Mouse (Mus musculus) heart, embryonic 12.5 days (tissue): ENCODE measurements around the gene Clic4. TPM values are rescaled to one million over a fixed set of nuclear protein-coding genes. Genes with fewer than 3 reads are reported as not detected.
A peak's percentile ranks its signal among the peaks of the same experiment; 100 is the strongest.
"Not testable (repeated sequence)": the region's sequence is repeated elsewhere in the genome, so short reads cannot be mapped to it uniquely, and the experiment has no call there.

Experiments used
- ATAC-seq: fragments of 200-750 bp; cut with Nextera tagmentation; 2 replicates; pipeline ENCODE4 v1.8.0; 2017; ENCODE audit warnings: moderate TSS enrichment, moderate library complexity; ENCODE audit not compliant: insufficient number of reproducible peaks, low FRiP score
- H3K27ac ChIP-seq: fragments of 300-500 bp; sonication (generic); 2 replicates; pipeline ENCODE4 v1.5.1; 2016; ENCODE audit warnings: mild to moderate bottlenecking, moderate library complexity; ENCODE audit not compliant: poor library complexity, severe bottlenecking
- H3K27me3 ChIP-seq: fragments of 300-500 bp; sonication (generic); replicated peaks from 2 replicates; pipeline ENCODE4 v1.6.1; 2016; ENCODE audit warnings: mild to moderate bottlenecking, moderate library complexity
- H3K36me3 ChIP-seq: fragments of 300-500 bp; sonication (generic); 2 replicates; pipeline ENCODE4 v1.6.1; 2016; ENCODE audit warnings: mild to moderate bottlenecking, moderate library complexity
- H3K4me1 ChIP-seq: fragments of 300-500 bp; sonication (generic); replicated peaks from 2 replicates; pipeline ENCODE4 v1.6.1; 2016; ENCODE audit warnings: mild to moderate bottlenecking
- H3K4me2 ChIP-seq: fragments of 300-500 bp; sonication (generic); 2 replicates; pipeline ENCODE4 v1.6.1; 2016; ENCODE audit warnings: mild to moderate bottlenecking, moderate library complexity
- H3K4me3 ChIP-seq: fragments of 300-500 bp; sonication (generic); 2 replicates; pipeline ENCODE4 v1.5.1; 2016; ENCODE audit warnings: mild to moderate bottlenecking
- H3K9ac ChIP-seq: fragments of 300-500 bp; sonication (generic); 2 replicates; pipeline ENCODE4 v1.6.1; 2016; ENCODE audit warnings: mild to moderate bottlenecking, moderate library complexity
- H3K9me3 ChIP-seq: fragments of 300-500 bp; sonication (generic); replicated peaks from 2 replicates; pipeline ENCODE4 v1.6.1; 2016; ENCODE audit warnings: mild to moderate bottlenecking, moderate library complexity
- whole genome bisulfite sequencing: fragments of 180-500 bp; shearing (Covaris S2); methylation state at CpG from one replicate; pipeline ENCODE4 v1.1.7; 2016; 5-methylcytosine and 5-hydroxymethylcytosine counted together
- polyA plus RNA-seq: library from polyadenylated mRNA; unstranded; fragments of >200 nt; fragmentation: Nextera tagmentation; extraction: Ambion mirVana; gene quantifications from 2 replicates; pipeline ENCODE4 v1.2.1, GENCODE M21; 2016

Clic4 gene
- polyA plus RNA-seq, 1 experiment from 2014 or later, result 291 TPM

DNA sequence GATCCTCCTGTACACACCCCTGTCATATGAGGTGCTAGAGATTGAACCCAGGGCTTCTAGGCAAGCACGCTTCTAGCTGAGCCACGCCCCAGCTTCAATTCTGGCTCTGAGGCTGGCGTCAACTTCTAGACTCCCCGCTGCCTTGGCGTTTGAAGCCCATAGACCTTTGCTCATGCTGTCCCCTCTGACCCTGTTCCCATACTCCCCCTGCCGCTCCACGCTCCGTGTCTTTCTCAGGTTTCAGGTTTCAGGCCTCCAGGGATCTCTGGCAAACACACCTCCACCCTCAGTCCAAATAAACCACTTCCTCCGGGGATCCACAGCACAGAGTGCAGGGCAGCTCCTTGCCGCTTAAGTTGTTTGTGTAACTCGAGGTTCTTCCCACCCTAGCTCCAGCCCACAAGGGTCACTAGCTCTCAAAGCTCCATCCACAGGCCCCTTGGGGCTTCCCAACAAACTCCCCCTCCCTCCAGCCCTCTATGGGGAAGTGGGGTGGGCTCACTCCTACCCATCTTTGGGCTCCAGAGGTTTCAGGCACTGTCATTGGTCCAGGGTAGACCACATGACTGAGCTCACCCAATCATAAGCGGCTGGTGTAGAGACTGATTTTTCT lies 20.0 kb upstream of the Clic4 start:
- Histone ChIP-seq H3K27me3 (no peaks in the 10 kb centered on the region), H3K4me1 (peaks cover 22% of the 10 kb centered on the region), H3K9me3 (no peaks in the 10 kb centered on the region), H3K4me3 (no peak overlapping the region), H3K27ac (peak overlapping the region; percentile 44; the same call in 1 of the 2 replicates), H3K36me3 (no peaks in the 10 kb centered on the region), H3K9ac (no peak overlapping the region), H3K4me2 (peak overlapping the region; percentile 54)
- ATAC-seq, result peak; percentile 46; the same call in 1 of the 2 replicates
- 10% methylated on average over 12 of the region's 12 CpGs for WGBS

DNA sequence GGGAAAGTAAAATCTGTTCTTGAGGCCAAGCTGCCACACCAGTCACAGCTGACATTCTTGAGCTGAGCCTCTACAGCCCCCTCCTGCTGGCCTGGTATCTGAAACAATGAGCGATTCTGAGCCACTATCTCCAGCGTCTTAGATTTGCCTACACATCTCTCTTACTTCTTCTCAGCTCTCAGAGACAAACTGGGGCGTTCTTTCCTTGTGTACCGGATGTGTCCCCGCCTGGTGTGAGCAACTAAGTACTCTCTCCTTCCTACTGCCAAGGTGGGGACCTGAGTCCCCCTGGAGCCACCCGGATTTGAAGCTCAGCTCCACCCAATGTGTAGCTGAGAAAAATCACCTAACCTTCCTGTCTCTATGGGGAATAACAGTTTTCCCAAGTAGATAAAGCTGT lies 19.2 kb upstream of the Clic4 start:
- Histone ChIP-seq H3K27ac (peak overlapping the region; percentile 44; the same call in 1 of the 2 replicates), H3K27me3 (no peaks in the 10 kb centered on the region), H3K4me3 (no peak overlapping the region), H3K9ac (no peak overlapping the region; the same call in 1 of the 2 replicates), H3K9me3 (no peaks in the 10 kb centered on the region), H3K4me1 (peaks cover 27% of the 10 kb centered on the region), H3K4me2 (peak overlapping the region; percentile 54), H3K36me3 (no peaks in the 10 kb centered on the region)
- WGBS, result 17% methylated on average over 6 of the region's 6 CpGs
- no peak for ATAC-seq

GRCm38 (mm10) chr4:135291199-135291598 lies 18.6 kb upstream of the Clic4 start:
- Histone ChIP-seq H3K27ac (no peak overlapping the region), H3K4me2 (no peak overlapping the region), H3K4me3 (no peak overlapping the region), H3K9ac (no peak overlapping the region), H3K9me3 (no peaks in the 10 kb centered on the region), H3K27me3 (no peaks in the 10 kb centered on the region), H3K4me1 (peaks cover 33% of the 10 kb centered on the region), H3K36me3 (no peaks in the 10 kb centered on the region)
- 91% methylated on average over 8 of the region's 8 CpGs for WGBS
- no peak for ATAC-seq

DNA sequence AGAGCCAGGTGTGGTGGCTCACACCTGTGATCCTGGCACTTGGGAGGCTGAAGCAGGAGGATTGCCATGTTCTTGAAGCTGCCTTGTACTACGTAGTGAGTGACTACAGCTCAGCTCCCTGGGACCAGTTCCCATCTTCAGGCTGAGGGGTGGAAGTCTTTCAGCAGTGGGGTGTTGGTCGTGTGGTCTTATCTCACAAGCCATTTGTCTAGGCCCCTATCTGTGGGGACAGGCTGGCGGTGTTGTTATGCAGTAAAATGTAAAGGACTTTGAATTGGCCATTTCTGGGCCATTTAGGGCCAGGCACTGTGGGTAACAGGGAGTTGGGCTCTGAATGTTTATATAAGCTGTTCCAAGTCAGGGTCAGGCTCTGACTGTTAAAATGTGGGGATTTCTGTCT lies 15.4 kb upstream of the Clic4 start:
- Histone ChIP-seq H3K36me3 (no peaks in the 10 kb centered on the region), H3K27ac (peak overlapping the region; percentile 80; the same call in 1 of the 2 replicates), H3K4me1 (peaks cover 42% of the 10 kb centered on the region), H3K9ac (no peak overlapping the region), H3K4me3 (no peak overlapping the region), H3K4me2 (no peak overlapping the region), H3K27me3 (no peaks in the 10 kb centered on the region), H3K9me3 (no peaks in the 10 kb centered on the region; the same call in 1 of the 2 replicates)
- peak; percentile 80 for ATAC-seq
- 31% methylated on average over 3 of the region's 3 CpGs for WGBS

DNA sequence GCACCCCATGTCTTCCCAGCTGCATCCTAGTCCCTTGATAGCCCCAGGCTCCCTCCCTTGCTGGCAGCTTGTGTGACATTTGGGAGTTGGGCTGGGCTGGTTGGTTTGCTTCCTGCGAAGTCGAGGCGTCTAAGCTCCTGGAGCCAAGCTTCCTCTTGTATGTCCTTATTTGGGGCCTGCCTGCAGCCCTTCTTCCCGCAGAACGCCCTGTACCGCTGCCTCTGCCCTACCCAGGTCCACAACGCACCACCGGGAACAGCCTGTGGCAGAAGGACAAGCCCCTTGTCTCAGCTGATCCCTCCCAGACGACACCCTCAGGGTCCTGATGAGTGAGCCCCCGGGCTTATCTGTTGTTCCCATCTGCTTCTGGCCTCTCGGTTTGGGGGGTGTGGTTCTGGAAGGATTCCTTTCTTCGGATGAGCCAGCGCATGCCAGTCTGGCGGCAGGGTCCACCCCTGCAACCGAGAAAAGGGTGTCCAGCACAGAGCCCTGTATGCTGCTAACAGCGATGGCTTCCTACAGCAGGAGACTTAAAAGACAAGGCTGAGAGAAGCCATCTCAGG lies 14.3 kb upstream of the Clic4 start:
- peak; percentile 68 for ATAC-seq
- Histone ChIP-seq H3K36me3 (no peaks in the 10 kb centered on the region), H3K4me3 (peak overlapping the region; percentile 15), H3K4me1 (peaks cover 33% of the 10 kb centered on the region), H3K27ac (peak overlapping the region; percentile 80), H3K27me3 (no peaks in the 10 kb centered on the region), H3K9ac (peak overlapping the region; percentile 59), H3K9me3 (no peaks in the 10 kb centered on the region; the same call in 1 of the 2 replicates), H3K4me2 (peak overlapping the region; percentile 57)
- WGBS, result 2% methylated on average over 16 of the region's 16 CpGs

DNA sequence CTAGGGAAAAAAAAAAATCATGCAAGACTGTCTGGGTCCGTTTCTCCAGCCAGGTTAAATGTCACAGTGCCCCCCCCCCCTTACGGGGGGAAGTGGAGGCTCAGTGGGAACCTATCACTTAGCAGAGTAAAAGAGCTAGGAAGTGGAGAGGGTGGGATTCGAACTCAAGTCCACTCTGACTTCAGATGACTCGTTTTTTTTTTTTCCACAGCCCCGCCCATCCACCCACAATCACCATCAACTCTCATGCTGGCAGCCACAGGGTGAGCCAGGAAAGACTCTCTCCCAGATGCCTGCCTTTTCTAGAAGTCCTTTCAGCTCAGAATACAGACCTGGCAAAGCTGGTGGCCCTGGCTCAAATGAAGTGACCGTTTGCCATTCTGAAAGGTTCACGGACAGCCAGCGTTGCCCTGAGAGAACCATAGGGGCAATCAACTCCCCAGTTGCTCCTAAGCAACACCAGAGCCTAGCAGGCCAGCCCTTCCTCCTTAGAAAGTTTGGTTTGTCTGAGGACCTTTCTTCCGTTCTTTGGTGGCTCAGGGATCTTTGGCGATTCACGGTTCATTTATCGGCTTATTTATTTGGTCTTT lies 13.5 kb upstream of the Clic4 start:
- Histone ChIP-seq H3K9me3 (no peaks in the 10 kb centered on the region; the same call in 1 of the 2 replicates), H3K4me3 (no peak overlapping the region), H3K36me3 (no peaks in the 10 kb centered on the region), H3K4me2 (peak overlapping the region; percentile 57), H3K4me1 (peaks cover 26% of the 10 kb centered on the region), H3K9ac (peak overlapping the region; percentile 28; the same call in 1 of the 2 replicates), H3K27ac (peak overlapping the region; percentile 80), H3K27me3 (no peaks in the 10 kb centered on the region)
- no peak for ATAC-seq
- 50% methylated on average over 12 of the region's 12 CpGs for WGBS

DNA sequence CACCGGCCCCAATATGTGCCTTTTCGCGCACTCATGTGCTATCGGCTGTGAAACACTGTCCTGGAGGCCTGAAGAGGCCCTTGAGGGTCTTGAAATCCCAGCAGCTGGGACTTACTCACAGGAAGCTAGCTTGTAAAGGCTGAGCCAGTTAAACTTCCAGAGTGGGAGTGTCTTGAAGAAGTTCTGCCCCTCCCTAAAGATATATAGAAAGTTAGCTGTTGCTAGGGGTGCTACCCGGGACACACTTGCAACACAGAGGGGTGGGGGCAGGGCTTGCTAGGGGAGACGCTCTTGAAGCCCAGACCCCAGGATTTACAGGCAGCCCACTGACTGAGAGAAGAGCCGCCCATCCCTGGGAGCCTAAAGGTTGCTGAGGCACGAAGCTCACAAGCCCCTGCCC lies 12.8 kb upstream of the Clic4 start:
- Histone ChIP-seq H3K4me1 (peaks cover 26% of the 10 kb centered on the region), H3K4me3 (no peak overlapping the region), H3K36me3 (no peaks in the 10 kb centered on the region), H3K27ac (no peak overlapping the region), H3K9me3 (no peaks in the 10 kb centered on the region; the same call in 1 of the 2 replicates), H3K9ac (peak overlapping the region; percentile 20; the same call in 1 of the 2 replicates), H3K27me3 (no peaks in the 10 kb centered on the region), H3K4me2 (no peak overlapping the region)
- no peak for ATAC-seq
- 46% methylated on average over 8 of the region's 8 CpGs for WGBS

DNA sequence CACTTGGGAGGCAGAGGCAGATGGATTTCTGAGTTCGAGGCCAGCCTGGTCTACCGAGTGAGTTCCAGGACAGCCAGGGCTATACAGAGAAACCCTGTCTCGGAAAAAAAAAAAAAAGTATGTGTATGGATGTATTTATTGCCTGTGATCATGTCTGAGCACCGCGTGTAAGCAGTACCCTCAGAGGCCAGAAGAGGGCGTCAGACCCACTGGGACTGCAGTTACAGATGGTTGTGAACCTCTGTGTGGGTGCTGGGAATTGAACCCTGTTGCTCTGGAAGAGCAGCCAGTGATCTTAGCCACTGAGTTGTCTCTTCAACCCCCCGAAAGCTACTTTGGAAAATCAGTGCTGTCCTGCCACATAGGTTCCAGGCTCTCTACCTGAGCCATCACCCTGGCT lies 11.3 kb upstream of the Clic4 start:
- H3K9ac ChIP-seq, result no peak overlapping the region
- H3K4me1 ChIP-seq, result peaks cover 26% of the 10 kb centered on the region
- H3K27ac ChIP-seq, result no peak overlapping the region
- 85% methylated on average over 7 of the region's 7 CpGs for WGBS
- no peak overlapping the region for H3K4me3 ChIP-seq
- no peaks in the 10 kb centered on the region for H3K27me3 ChIP-seq
- no peak overlapping the region for H3K4me2 ChIP-seq
- H3K36me3 ChIP-seq, result no peaks in the 10 kb centered on the region
- no peak for ATAC-seq
- H3K9me3 ChIP-seq, result no peaks in the 10 kb centered on the region; the same call in 1 of the 2 replicates

- no peaks in the 10 kb centered on the region; the same call in 1 of the 2 replicates for H3K9me3 ChIP-seq
- no peaks in the 10 kb centered on the region for H3K27me3 ChIP-seq
- 73% methylated on average over 4 of the region's 4 CpGs for WGBS
- no peaks in the 10 kb centered on the region for H3K36me3 ChIP-seq
- ATAC-seq, result no peak
- H3K4me3 ChIP-seq, result no peak overlapping the region
- H3K4me1 ChIP-seq, result peaks cover 26% of the 10 kb centered on the region
- no peak overlapping the region for H3K27ac ChIP-seq
- H3K4me2 ChIP-seq, result no peak overlapping the region
- no peak overlapping the region for H3K9ac ChIP-seq
Observed at GRCm38 (mm10) chr4:135283417-135283816, 10.8 kb upstream of the Clic4 start.

DNA sequence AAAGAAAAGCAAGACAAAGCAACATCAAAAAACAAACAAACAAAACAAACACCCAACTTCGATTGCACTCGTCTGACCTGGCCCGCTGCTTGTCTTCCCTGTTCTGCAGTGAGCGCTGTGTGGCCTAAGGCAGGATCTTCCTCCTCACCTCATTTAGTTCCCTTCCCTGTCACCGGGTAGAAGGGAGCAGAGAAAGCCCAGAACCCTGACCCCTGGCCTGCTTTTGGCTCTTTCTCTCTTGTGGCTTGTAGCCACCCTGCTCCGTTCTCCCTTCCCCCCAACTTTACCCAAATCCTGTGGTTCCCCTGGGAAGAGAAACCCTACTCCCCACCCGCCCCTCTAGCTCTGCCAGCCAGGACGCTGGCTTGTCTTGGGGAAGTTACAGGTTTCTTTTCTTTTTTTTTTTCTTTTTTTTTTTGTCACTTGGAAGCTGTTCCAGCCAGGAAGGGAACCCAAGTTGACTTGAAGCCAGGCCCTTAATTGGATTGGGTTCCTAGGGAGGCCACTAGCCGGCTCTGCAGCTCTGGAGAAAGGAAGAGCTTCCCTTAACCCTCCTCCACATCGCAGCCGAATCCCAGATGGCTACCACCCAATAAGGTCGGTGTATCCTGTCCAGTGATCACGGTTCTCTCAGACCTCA lies 10.2 kb upstream of the Clic4 start:
- H3K4me1 ChIP-seq, result peaks cover 27% of the 10 kb centered on the region
- no peaks in the 10 kb centered on the region for H3K36me3 ChIP-seq
- no peaks in the 10 kb centered on the region for H3K27me3 ChIP-seq
- no peak overlapping the region for H3K27ac ChIP-seq
- ATAC-seq, result no peak
- WGBS, result 50% methylated on average over 13 of the region's 13 CpGs
- H3K9ac ChIP-seq, result no peak overlapping the region
- no peak overlapping the region for H3K4me2 ChIP-seq
- H3K4me3 ChIP-seq, result no peak overlapping the region
- H3K9me3 ChIP-seq, result no peaks in the 10 kb centered on the region; the same call in 1 of the 2 replicates

DNA sequence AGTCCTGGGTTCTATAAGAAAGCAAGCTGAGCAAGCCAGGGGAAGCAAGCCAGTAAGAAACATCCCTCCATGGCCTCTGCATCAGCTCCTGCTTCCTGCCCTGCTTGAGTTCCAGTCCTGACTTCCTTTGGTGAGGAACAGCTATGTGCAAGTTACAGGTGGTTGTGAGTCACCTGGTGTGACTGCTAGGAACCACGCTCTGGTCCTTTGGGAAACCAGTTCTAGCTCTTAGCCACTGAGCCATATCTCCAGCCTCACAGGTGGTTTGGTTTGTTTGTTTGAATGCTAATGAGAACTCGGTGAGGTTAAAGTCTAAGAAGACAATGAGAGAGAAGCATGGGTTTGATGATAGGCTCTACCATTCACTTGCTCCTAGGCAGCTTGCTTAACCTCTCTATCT lies 7.4 kb upstream of the Clic4 start:
- peaks cover 15% of the 10 kb centered on the region for H3K4me1 ChIP-seq
- H3K27ac ChIP-seq, H3K27me3 ChIP-seq, H3K36me3 ChIP-seq, H3K4me2 ChIP-seq, H3K4me3 ChIP-seq, H3K9ac ChIP-seq, H3K9me3 ChIP-seq, ATAC-seq: not testable (repeated sequence)
- 77% methylated on average over 2 of the region's 2 CpGs for WGBS
